Mouse (Mus musculus) cortical plate, adult 2 months (tissue): ENCODE data around the gene Pls1.

Experiments used
- CTCF ChIP-seq: fragments of 200-500 bp; IDR thresholded peaks from 2 replicates; pipeline ENCODE4 v1.5.1; 2011; ENCODE audit warnings: mild to moderate bottlenecking, control low read depth, low read length; ENCODE audit not compliant: insufficient read depth; ENCODE audit errors: extremely low read depth
- POLR2A ChIP-seq: fragments of 200-500 bp; IDR thresholded peaks from 2 replicates; pipeline ENCODE4 v1.6.1; 2011; ENCODE audit warnings: mild to moderate bottlenecking, low read length, control low read depth; ENCODE audit not compliant: insufficient read depth; ENCODE audit errors: extremely low read depth

GRCm38 (mm10) chr9:95813721-95814531, 31.2 kb downstream of the Pls1 start:
- TF ChIP-seq CTCF (no peak), POLR2A (no peak)
